Mouse (Mus musculus): Measurements from ENCODE around the gene Gins1. TPM values are rescaled to one million over a fixed set of nuclear protein-coding genes. Genes with fewer than 3 reads are reported as not detected.
"Not testable (repeated sequence)": the region's sequence is repeated elsewhere in the genome, so short reads cannot be mapped to it uniquely, and the experiment has no call there.

The Gins1 gene
- total RNA-seq, 2 experiments from 2014 or later, result 3.7 to 5.4 TPM

GRCm38 (mm10) chr2:150909429-150910039 is 4.3 kb downstream of the Gins1 start:
- DNase-seq (ENCODE audit: low spot score in 2 of 2), result peak; percentile 84 to 89

- no peak for DNase-seq (ENCODE audit: low spot score in 2 of 2)
Observed at GRCm38 (mm10) chr2:150910295-150910881, 5.2 kb downstream of the Gins1 start.

- no peak for DNase-seq (ENCODE audit: low spot score in 2 of 2)
Observed at GRCm38 (mm10) chr2:150914781-150915515, 9.7 kb downstream of the Gins1 start.

GRCm38 (mm10) chr2:150915786-150916185 is 10.6 kb downstream of the Gins1 start:
- no peak for DNase-seq (ENCODE audit: low spot score in 2 of 2)

GRCm38 (mm10) chr2:150918720-150919119 is 13.5 kb downstream of the Gins1 start:
- no peak for DNase-seq (ENCODE audit: low spot score in 2 of 2)

GRCm38 (mm10) chr2:150920543-150920942 is 15.3 kb downstream of the Gins1 start:
- DNase-seq (ENCODE audit: low spot score in 2 of 2), result no peak

- DNase-seq (ENCODE audit: low spot score in 2 of 2), result no peak
Observed at GRCm38 (mm10) chr2:150921697-150922096, 16.5 kb downstream of the Gins1 start.

- no peak for DNase-seq (ENCODE audit: low spot score in 2 of 2)
Observed at GRCm38 (mm10) chr2:150922165-150922564, 17.0 kb downstream of the Gins1 start.

GRCm38 (mm10) chr2:150923026-150923425 is 17.8 kb downstream of the Gins1 start:
- no peak for DNase-seq (ENCODE audit: low spot score in 2 of 2)

- DNase-seq (ENCODE audit: low spot score in 2 of 2), result no peak
Observed at GRCm38 (mm10) chr2:150923505-150923904, 18.3 kb downstream of the Gins1 start.

GRCm38 (mm10) chr2:150927038-150927720 is 22.0 kb downstream of the Gins1 start:
- no peak for DNase-seq (ENCODE audit: low spot score in 2 of 2)

- DNase-seq (ENCODE audit: low spot score in 2 of 2), result no peak
Observed at GRCm38 (mm10) chr2:150929156-150929555, 24.0 kb downstream of the Gins1 start.

GRCm38 (mm10) chr2:150930806-150931205 is 25.6 kb downstream of the Gins1 start:
- DNase-seq (ENCODE audit: low spot score in 2 of 2), result no peak

- no peak for DNase-seq (ENCODE audit: low spot score in 2 of 2)
Observed at GRCm38 (mm10) chr2:150933482-150933881, 28.3 kb downstream of the Gins1 start.

- no peak for DNase-seq (ENCODE audit: low spot score in 2 of 2)
Observed at GRCm38 (mm10) chr2:150934659-150935058, 29.5 kb downstream of the Gins1 start.

GRCm38 (mm10) chr2:150944017-150944416 is 38.8 kb downstream of the Gins1 start:
- no peak for DNase-seq (ENCODE audit: low spot score in 2 of 2)

GRCm38 (mm10) chr2:150947341-150947740 is 42.1 kb downstream of the Gins1 start:
- DNase-seq (ENCODE audit: low spot score in 2 of 2), result peak in 1 of 2 experiments; percentile 25

GRCm38 (mm10) chr2:150947880-150948611 is 42.8 kb downstream of the Gins1 start:
- not testable (repeated sequence) for DNase-seq (ENCODE audit: low spot score in 2 of 2)

GRCm38 (mm10) chr2:150948786-150949185 is 43.6 kb downstream of the Gins1 start:
- no peak for DNase-seq (ENCODE audit: low spot score in 2 of 2)

GRCm38 (mm10) chr2:150949652-150950051 is 44.5 kb downstream of the Gins1 start:
- no peak for DNase-seq (ENCODE audit: low spot score in 2 of 2)

- DNase-seq (ENCODE audit: low spot score in 2 of 2), result no peak
Observed at GRCm38 (mm10) chr2:150950056-150950455, 44.9 kb downstream of the Gins1 start.

Data from layer of hippocampus, postnatal 10 days (tissue).